Mouse (Mus musculus): ENCODE data around the gene Smarcb1. TPM values are rescaled to one million over a fixed set of nuclear protein-coding genes. Genes with fewer than 3 reads are reported as not detected.

Gene Smarcb1
- polyA plus RNA-seq, 1 experiment = 82.1 TPM

GRCm38 (mm10) chr10:75913013-75913589 is 8.3 kb downstream of the Smarcb1 start:
- 63% methylated on average over 6 of the region's 6 CpGs for WGBS

GRCm38 (mm10) chr10:75910698-75911097 is 10.7 kb downstream of the Smarcb1 start:
- Histone ChIP-seq H3K27ac (ENCODE audit: insufficient read depth, low read length) (no peak overlapping the region), H3K27me3 (ENCODE audit: control insufficient read depth, insufficient read depth, low read length) (no peaks in the 10 kb centered on the region), H3K4me3 (replicated peaks; ENCODE audit: insufficient read depth, low read depth, low read length) (no peak overlapping the region), H3K4me1 (ENCODE audit: control insufficient read depth, insufficient read depth, low read length) (no peaks in the 10 kb centered on the region)
- no peak for DNase-seq
- WGBS = 87% methylated on average over 2 of the region's 2 CpGs
- TF ChIP-seq CTCF (IDR thresholded peaks at IDR 0.05; ENCODE audit: borderline replicate concordance, insufficient read depth, low read depth, low read length) (no peak), POLR2A (IDR thresholded peaks at IDR 0.05; ENCODE audit: borderline replicate concordance, insufficient read depth, low read length) (no peak)

More at GRCm38 (mm10) chr10:75913013-75913589, 8.3 kb downstream of the Smarcb1 start:
- TF ChIP-seq CTCF (IDR thresholded peaks at IDR 0.05; ENCODE audit: borderline replicate concordance, insufficient read depth, low read depth, low read length) (no peak), POLR2A (IDR thresholded peaks at IDR 0.05; ENCODE audit: borderline replicate concordance, insufficient read depth, low read length) (no peak)
- no peak for DNase-seq
- H3K4me1 ChIP-seq (ENCODE audit: control insufficient read depth, insufficient read depth, low read length) = no peaks in the 10 kb centered on the region
- no peak overlapping the region for H3K27ac ChIP-seq (ENCODE audit: insufficient read depth, low read length)
- H3K27me3 ChIP-seq (ENCODE audit: control insufficient read depth, insufficient read depth, low read length) = no peaks in the 10 kb centered on the region
- H3K4me3 ChIP-seq (replicated peaks; ENCODE audit: insufficient read depth, low read depth, low read length) = no peak overlapping the region

- no peaks in the 10 kb centered on the region for H3K27me3 ChIP-seq (ENCODE audit: control insufficient read depth, insufficient read depth, low read length)
- DNase-seq = no peak
- 92% methylated on average over 4 of the region's 4 CpGs for WGBS
Measured at GRCm38 (mm10) chr10:75906882-75907281, 14.5 kb downstream of the Smarcb1 start.

GRCm38 (mm10) chr10:75904391-75904790 is 17.0 kb downstream of the Smarcb1 start:
- Histone ChIP-seq H3K27ac (ENCODE audit: insufficient read depth, low read length) (no peak overlapping the region), H3K27me3 (ENCODE audit: control insufficient read depth, insufficient read depth, low read length) (no peaks in the 10 kb centered on the region), H3K4me1 (ENCODE audit: control insufficient read depth, insufficient read depth, low read length) (no peaks in the 10 kb centered on the region; the same call in 1 of the 2 replicates), H3K4me3 (replicated peaks; ENCODE audit: insufficient read depth, low read depth, low read length) (no peak overlapping the region)
- 68% methylated on average over 5 of the region's 5 CpGs for WGBS
- no peak for TF ChIP-seq POLR2A (IDR thresholded peaks at IDR 0.05; ENCODE audit: borderline replicate concordance, insufficient read depth, low read length)
- no peak for TF ChIP-seq CTCF (IDR thresholded peaks at IDR 0.05; ENCODE audit: borderline replicate concordance, insufficient read depth, low read depth, low read length)
- DNase-seq = no peak

More at GRCm38 (mm10) chr10:75906882-75907281, 14.5 kb downstream of the Smarcb1 start:
- Histone ChIP-seq H3K27ac (ENCODE audit: insufficient read depth, low read length) (no peak overlapping the region), H3K4me3 (replicated peaks; ENCODE audit: insufficient read depth, low read depth, low read length) (no peak overlapping the region), H3K4me1 (ENCODE audit: control insufficient read depth, insufficient read depth, low read length) (no peaks in the 10 kb centered on the region)
- TF ChIP-seq CTCF (IDR thresholded peaks at IDR 0.05; ENCODE audit: borderline replicate concordance, insufficient read depth, low read depth, low read length) = no peak
- no peak for TF ChIP-seq POLR2A (IDR thresholded peaks at IDR 0.05; ENCODE audit: borderline replicate concordance, insufficient read depth, low read length)

GRCm38 (mm10) chr10:75898846-75899245 is 22.6 kb downstream of the Smarcb1 start:
- peaks cover 8% of the 10 kb centered on the region for H3K4me1 ChIP-seq (ENCODE audit: control insufficient read depth, insufficient read depth, low read length)
- DNase-seq = no peak
- 28% methylated on average over 3 of the region's 3 CpGs for WGBS
- H3K27me3 ChIP-seq (ENCODE audit: control insufficient read depth, insufficient read depth, low read length) = no peaks in the 10 kb centered on the region
- TF ChIP-seq CTCF (IDR thresholded peaks at IDR 0.05; ENCODE audit: borderline replicate concordance, insufficient read depth, low read depth, low read length) = no peak
- no peak for TF ChIP-seq POLR2A (IDR thresholded peaks at IDR 0.05; ENCODE audit: borderline replicate concordance, insufficient read depth, low read length)
- H3K4me3 ChIP-seq (replicated peaks; ENCODE audit: insufficient read depth, low read depth, low read length) = no peak overlapping the region
- H3K27ac ChIP-seq (ENCODE audit: insufficient read depth, low read length) = 0 out of 2 replicates have a peak overlapping the region, but pooled peaks have one; percentile 4

- no peak for TF ChIP-seq CTCF (IDR thresholded peaks at IDR 0.05; ENCODE audit: borderline replicate concordance, insufficient read depth, low read depth, low read length)
- TF ChIP-seq POLR2A (IDR thresholded peaks at IDR 0.05; ENCODE audit: borderline replicate concordance, insufficient read depth, low read length) = no peak
- 42% methylated on average over 6 of the region's 6 CpGs for WGBS
Measured at GRCm38 (mm10) chr10:75898039-75898564, 23.3 kb downstream of the Smarcb1 start.

GRCm38 (mm10) chr10:75897373-75897772 is 24.0 kb downstream of the Smarcb1 start:
- TF ChIP-seq CTCF (IDR thresholded peaks at IDR 0.05; ENCODE audit: borderline replicate concordance, insufficient read depth, low read depth, low read length) (peak; percentile 87), POLR2A (IDR thresholded peaks at IDR 0.05; ENCODE audit: borderline replicate concordance, insufficient read depth, low read length) (no peak)

More at GRCm38 (mm10) chr10:75898039-75898564, 23.3 kb downstream of the Smarcb1 start:
- Histone ChIP-seq H3K4me1 (ENCODE audit: control insufficient read depth, insufficient read depth, low read length) (peaks cover 8% of the 10 kb centered on the region), H3K4me3 (replicated peaks; ENCODE audit: insufficient read depth, low read depth, low read length) (no peak overlapping the region), H3K27me3 (ENCODE audit: control insufficient read depth, insufficient read depth, low read length) (no peaks in the 10 kb centered on the region), H3K27ac (ENCODE audit: insufficient read depth, low read length) (peak overlapping the region; percentile 48; the same call in 1 of the 2 replicates)
- DNase-seq = no peak

GRCm38 (mm10) chr10:75896208-75896607 is 25.2 kb downstream of the Smarcb1 start:
- Histone ChIP-seq H3K4me3 (replicated peaks; ENCODE audit: insufficient read depth, low read depth, low read length) (no peak overlapping the region), H3K4me1 (ENCODE audit: control insufficient read depth, insufficient read depth, low read length) (peaks cover 8% of the 10 kb centered on the region), H3K27ac (ENCODE audit: insufficient read depth, low read length) (no peak overlapping the region), H3K27me3 (ENCODE audit: control insufficient read depth, insufficient read depth, low read length) (no peaks in the 10 kb centered on the region)
- DNase-seq = no peak
- 43% methylated on average over 1 of the region's 1 CpGs for WGBS
- TF ChIP-seq CTCF (IDR thresholded peaks at IDR 0.05; ENCODE audit: borderline replicate concordance, insufficient read depth, low read depth, low read length) (no peak), POLR2A (IDR thresholded peaks at IDR 0.05; ENCODE audit: borderline replicate concordance, insufficient read depth, low read length) (no peak)

More at GRCm38 (mm10) chr10:75897373-75897772, 24.0 kb downstream of the Smarcb1 start:
- 16% methylated on average over 6 of the region's 6 CpGs for WGBS
- peak; percentile 69 to 81 for DNase-seq
- H3K4me1 ChIP-seq (ENCODE audit: control insufficient read depth, insufficient read depth, low read length) = peaks cover 8% of the 10 kb centered on the region
- no peak overlapping the region for H3K4me3 ChIP-seq (replicated peaks; ENCODE audit: insufficient read depth, low read depth, low read length)
- no peaks in the 10 kb centered on the region for H3K27me3 ChIP-seq (ENCODE audit: control insufficient read depth, insufficient read depth, low read length)
- no peak overlapping the region for H3K27ac ChIP-seq (ENCODE audit: insufficient read depth, low read length)

All from cerebellum, adult 2 months (tissue).